Mouse (Mus musculus) kidney, postnatal 25 days (tissue): ENCODE results near the gene Ltc4s.
A peak's percentile ranks its signal among the peaks of the same experiment; 100 is the strongest.

Source experiments
- DNase-seq, 2 experiments: peaks; one replicate each; pipeline ENCODE4 v3.0.0; 2021; ENCODE audit warnings: mixed read lengths in 2 of 2

Gene Ltc4s

GRCm38 (mm10) chr11:50238324-50238723, at the start of gene Ltc4s:
Gene Ltc4s (minus strand): TSS chr11:50238616.
- peak; percentile 42 to 72 for DNase-seq

GRCm38 (mm10) chr11:50286428-50286827, 48.0 kb upstream of the Ltc4s start:
- DNase-seq: no peak

- DNase-seq: peak in 1 of 2 experiments; percentile 39
These were observed 47.3 kb upstream of the Ltc4s start for GRCm38 (mm10) chr11:50285696-50286095.

- no peak for DNase-seq
These were observed 46.8 kb upstream of the Ltc4s start for GRCm38 (mm10) chr11:50285263-50285662.

- DNase-seq: no peak
These were observed 41.6 kb upstream of the Ltc4s start for GRCm38 (mm10) chr11:50280053-50280452.

GRCm38 (mm10) chr11:50279005-50279404, 40.6 kb upstream of the Ltc4s start:
- no peak for DNase-seq

GRCm38 (mm10) chr11:50277706-50278105, 39.3 kb upstream of the Ltc4s start:
- no peak for DNase-seq

- DNase-seq: no peak
These were observed 38.6 kb upstream of the Ltc4s start for GRCm38 (mm10) chr11:50277025-50277424.

- no peak for DNase-seq
These were observed 37.2 kb upstream of the Ltc4s start for GRCm38 (mm10) chr11:50275568-50276151.

GRCm38 (mm10) chr11:50275077-50275476, 36.7 kb upstream of the Ltc4s start:
- DNase-seq: no peak

GRCm38 (mm10) chr11:50272819-50273218, 34.4 kb upstream of the Ltc4s start:
- no peak for DNase-seq

- no peak for DNase-seq
These were observed 31.5 kb upstream of the Ltc4s start for GRCm38 (mm10) chr11:50269885-50270284.

GRCm38 (mm10) chr11:50269163-50269562, 30.7 kb upstream of the Ltc4s start:
- peak in 1 of 2 experiments; percentile 46 for DNase-seq

- DNase-seq: no peak
These were observed 28.6 kb upstream of the Ltc4s start for GRCm38 (mm10) chr11:50266997-50267396.

GRCm38 (mm10) chr11:50265931-50266330, 27.5 kb upstream of the Ltc4s start:
- peak; percentile 81 to 96 for DNase-seq

GRCm38 (mm10) chr11:50263198-50263597, 24.8 kb upstream of the Ltc4s start:
- no peak for DNase-seq

- peak; percentile 76 to 77 for DNase-seq
These were observed 23.6 kb upstream of the Ltc4s start for GRCm38 (mm10) chr11:50262020-50262419.

GRCm38 (mm10) chr11:50258310-50258709, 19.9 kb upstream of the Ltc4s start:
- DNase-seq: peak in 1 of 2 experiments; percentile 49

GRCm38 (mm10) chr11:50256615-50257014, 18.2 kb upstream of the Ltc4s start:
- no peak for DNase-seq

- DNase-seq: no peak
These were observed 15.7 kb upstream of the Ltc4s start for GRCm38 (mm10) chr11:50254010-50254580.

GRCm38 (mm10) chr11:50253393-50253792, 15.0 kb upstream of the Ltc4s start:
- DNase-seq: no peak

- DNase-seq: no peak
These were observed 14.4 kb upstream of the Ltc4s start for GRCm38 (mm10) chr11:50252684-50253265.

GRCm38 (mm10) chr11:50252166-50252565, 13.8 kb upstream of the Ltc4s start:
- peak; percentile 47 to 81 for DNase-seq

- no peak for DNase-seq
These were observed 10.2 kb upstream of the Ltc4s start for GRCm38 (mm10) chr11:50248473-50249171.
